Mouse (Mus musculus) MEL-GATA-1-ER (cell line): Measurements from ENCODE around the gene Slc25a48.

ENCODE experiments used
- DNase-seq: peaks from one replicate; pipeline ENCODE4 v3.0.0-alpha.2; 2012; ENCODE audit warnings: low read depth; ENCODE audit errors: extremely low read depth

The Slc25a48 gene

DNA sequence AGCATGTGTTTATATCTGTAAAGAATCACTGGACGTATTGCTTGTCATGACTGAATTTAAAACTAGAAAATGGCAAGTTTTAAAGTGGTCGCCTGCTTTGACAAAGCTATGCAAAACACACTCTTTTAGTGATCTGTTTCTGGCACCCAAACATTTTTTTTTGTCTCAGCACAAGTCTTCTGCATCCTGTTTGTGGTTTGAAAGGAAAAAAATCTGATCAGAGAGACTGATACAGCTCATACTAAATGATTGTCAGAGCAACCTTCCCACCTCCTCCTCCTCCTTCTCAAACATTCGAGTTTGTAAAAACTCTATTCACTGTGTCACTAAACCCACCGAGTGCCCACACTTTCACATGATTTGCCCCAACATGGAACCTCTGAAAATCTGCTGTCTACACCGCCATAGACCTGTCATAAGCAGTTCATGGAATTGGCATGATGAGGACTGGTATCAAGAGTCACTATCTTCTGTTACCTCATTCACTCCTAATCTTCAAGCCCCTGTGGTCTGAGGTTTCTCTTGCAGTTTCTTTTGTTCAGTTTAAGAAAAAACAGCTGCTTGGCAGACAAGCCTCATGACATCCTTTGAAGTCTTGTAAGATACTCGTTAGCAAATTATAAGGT lies 68.8 kb downstream of the Slc25a48 start:
- no peak for DNase-seq

DNA sequence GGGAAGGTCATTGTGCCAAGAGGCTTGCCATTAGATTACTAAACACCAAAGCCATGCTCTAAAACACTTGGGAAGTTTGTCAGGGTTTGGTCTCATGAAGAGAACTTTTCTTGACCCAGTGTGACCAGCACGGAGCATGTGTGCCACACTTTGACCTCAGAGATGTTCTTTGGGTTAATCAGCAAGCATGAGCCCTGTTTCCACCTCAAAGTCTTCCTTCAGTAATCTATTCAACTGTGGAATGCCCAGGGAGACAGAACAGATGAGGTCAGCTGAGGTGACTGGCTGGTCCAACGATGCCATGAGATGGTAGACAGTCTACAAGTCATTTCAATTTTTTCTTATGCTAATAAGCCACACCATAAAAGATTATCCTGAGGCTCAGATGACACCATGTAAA lies 71.6 kb downstream of the Slc25a48 start:
- DNase-seq = no peak

DNA sequence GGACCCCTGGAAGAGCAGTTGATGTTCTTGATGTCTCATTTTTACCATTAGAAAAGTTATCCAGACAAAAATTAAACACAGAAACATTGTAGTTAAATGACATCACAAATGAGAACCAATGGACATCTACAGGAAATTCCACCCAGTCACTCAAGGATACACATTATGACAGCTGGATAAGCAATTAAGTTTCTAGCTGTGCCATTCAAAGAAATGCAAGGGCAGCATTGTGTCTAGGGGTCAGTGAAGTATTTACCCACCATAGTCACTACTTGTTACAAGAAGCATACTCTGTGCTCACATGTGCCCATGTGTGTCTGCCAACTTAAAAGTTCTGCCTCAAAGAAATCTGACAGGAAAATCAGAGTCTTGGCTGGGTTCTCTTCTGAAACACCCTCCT lies 75.4 kb downstream of the Slc25a48 start:
- no peak for DNase-seq

DNA sequence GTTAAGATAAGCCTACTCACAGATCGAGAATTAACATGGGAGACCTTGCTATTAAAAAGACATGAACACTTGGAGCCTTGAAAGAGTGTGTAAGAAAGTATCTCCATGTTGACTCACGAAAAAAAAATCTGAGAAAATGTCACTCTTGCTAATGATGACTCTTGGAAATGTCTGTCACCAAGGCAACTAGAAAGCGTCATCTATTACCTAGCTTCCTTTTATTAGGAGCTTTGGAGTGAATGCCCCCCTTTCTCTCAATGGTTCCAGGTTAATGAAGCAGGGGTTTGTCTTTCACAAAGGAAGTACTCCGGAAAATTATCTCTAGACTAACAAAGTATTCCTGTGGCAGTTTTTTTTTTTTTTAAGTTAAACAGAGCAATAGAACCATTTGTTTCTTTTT lies 78.2 kb downstream of the Slc25a48 start:
- DNase-seq = no peak

DNA sequence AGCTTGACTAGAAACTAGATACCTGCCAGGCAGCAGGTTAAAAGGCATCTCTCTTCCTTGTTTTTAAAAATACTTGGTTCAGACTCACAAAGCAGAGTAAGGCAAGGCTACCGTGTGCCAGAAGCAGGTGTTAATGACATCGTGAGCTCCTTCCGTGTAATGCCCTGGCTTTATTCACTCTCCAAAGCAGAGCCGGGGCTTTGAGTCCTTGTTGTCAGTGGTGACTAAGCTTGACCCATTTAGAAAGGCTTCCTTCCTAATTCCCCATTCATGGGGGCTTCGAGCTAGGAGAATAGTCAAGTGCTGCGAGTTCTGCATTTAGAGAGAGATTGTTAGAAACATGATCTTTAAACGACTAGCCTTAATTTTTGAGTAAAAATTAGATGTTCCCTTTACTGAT lies 78.7 kb downstream of the Slc25a48 start:
- DNase-seq = no peak

DNA sequence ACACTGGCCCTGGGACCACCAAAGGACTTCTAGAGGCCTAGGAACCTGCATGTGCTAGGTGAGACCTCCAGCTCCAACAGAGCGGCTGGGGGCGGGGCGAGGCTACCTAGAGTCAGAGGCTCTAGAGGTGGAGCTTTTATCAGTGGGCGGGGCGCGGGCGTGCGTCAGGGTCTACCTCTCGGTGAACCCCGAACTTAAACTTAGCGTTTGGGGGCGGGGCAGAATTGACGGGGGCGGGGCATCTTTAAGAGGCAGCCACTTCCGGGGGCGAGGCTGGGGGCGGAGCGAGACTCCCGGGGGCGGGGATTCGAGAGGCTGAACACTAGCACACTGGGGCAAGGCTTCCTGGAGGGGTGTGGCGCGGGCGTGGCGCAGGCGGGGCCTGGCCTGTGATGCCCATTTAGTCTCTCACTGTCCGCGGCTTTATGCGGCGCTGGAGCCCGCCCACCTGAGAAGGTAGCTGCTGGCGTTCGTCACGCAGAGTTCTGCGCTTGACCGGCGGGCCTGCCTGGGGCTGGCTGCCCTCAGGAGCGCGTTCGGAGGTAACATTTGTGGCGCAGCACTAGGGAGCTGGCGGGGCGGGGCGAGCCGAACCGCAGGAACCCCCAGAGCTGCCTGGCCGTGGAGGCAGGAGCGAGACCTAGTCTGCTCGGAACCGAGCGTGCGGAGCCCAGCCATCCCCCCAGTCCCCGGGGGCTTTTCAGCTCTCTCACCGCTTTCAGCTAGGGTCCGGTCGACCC lies 84.1 kb downstream of the Slc25a48 start, which contains the start of gene Fbxl21:
Gene Fbxl21 (plus strand): TSS at position 392 of the 740 bp plus-strand sequence.
- DNase-seq = no peak

DNA sequence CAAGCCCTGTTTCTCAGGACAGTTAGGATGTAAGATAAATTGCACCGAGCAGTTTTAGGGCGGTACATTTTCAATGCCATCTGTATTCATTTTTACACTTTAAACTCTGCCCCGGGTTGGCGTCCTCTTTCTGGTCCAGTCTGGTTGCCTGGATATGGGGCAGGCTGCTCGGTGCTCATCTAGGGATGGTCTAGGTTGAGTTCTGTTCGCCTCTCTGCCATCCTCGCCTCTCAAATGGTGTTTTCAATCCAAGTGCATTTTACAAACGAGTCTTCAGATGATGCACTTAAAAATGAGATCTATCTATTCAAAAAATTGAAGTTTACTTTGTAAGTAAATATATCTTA lies 84.6 kb downstream of the Slc25a48 start:
- no peak for DNase-seq
